10 mouse cellular contexts compared by ENCODE assay signal in the genomic region with DNA sequence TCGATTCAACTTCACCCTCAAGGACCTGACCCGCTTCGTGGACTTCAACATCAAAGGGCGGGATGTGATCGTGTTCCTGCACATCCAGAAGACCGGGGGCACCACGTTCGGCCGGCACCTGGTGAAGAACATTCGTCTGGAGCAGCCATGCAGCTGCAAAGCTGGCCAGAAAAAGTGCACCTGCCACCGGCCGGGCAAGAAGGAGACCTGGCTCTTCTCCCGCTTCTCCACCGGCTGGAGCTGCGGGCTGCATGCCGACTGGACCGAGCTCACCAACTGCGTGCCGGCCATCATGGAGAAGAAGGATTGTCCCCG. TPM values are rescaled to one million over a fixed set of nuclear protein-coding genes. Genes with fewer than 3 reads are reported as not detected.
DNase-seq lines count a peak whose midpoint lies in the region; ATAC-seq and TF ChIP-seq lines count a peak whose summit lies in the region.
"Had no signal": no experiment of that assay in that cellular context is flagged by ENCODE, and none has a peak within 500 bp of the region (broad histone marks: within the 10 kb centered on the region; RNA-seq: fewer than 3 reads in every experiment).

No protein-coding gene starts in this region.

- H3K9ac ChIP-seq in liver, postnatal 0 days (replicated peaks) = no peak overlapping the region

- WGBS in liver, postnatal 0 days (ENCODE audit: insufficient replicate concordance) = 2% methylated on average over 20 of the region's 20 CpGs

- H3K27ac ChIP-seq in liver, postnatal 0 days (ENCODE audit: low read depth) = no peak overlapping the region

- peak overlapping the region; percentile 75 for H3K4me2 ChIP-seq in liver, postnatal 0 days (ENCODE audit: low read depth, low read length)

- no peak for TF ChIP-seq CTCF in liver, postnatal 0 days (IDR thresholded peaks at IDR 0.05; ENCODE audit: low read depth)

- TF ChIP-seq EP300 in liver, postnatal 0 days (IDR thresholded peaks at IDR 0.05; ENCODE audit: low read depth) = no peak

- DNase-seq in embryo, embryonic 10.5 days (ENCODE audit: low spot score) = peak; percentile 25
- DNase-seq in embryo, embryonic 10 days (ENCODE audit: low spot score) = no peak
- peak; percentile 32 to 33 for DNase-seq in right cerebral cortex, postnatal 10 days (ENCODE audit: low spot score in 2 of 2)
- DNase-seq in right cerebral cortex, adult 2 months (ENCODE audit: low spot score in 2 of 2) = no peak
- DNase-seq in heart, postnatal 4 days = peak; percentile 6
- no peak for DNase-seq in liver, postnatal 0 days
- no peak for DNase-seq in thymus, postnatal 0 days (ENCODE audit: low spot score)
- no peak for DNase-seq in thymus, postnatal 25 days

- no peaks in the 10 kb centered on the region for H3K36me3 ChIP-seq in liver, postnatal 0 days (replicated peaks; ENCODE audit: insufficient read depth, low read length)

- no peaks in the 10 kb centered on the region for H3K4me1 ChIP-seq in liver, postnatal 0 days (ENCODE audit: insufficient read depth)

- H3K9me3 ChIP-seq in liver, postnatal 0 days (ENCODE audit: low read length) = no peaks in the 10 kb centered on the region

- no peak for ATAC-seq in liver, postnatal 0 days

- peaks cover 46% of the 10 kb centered on the region for H3K27me3 ChIP-seq in liver, postnatal 0 days (ENCODE audit: insufficient read depth, low read length)

- H3K4me3 ChIP-seq in liver, postnatal 0 days (ENCODE audit: low read depth, low read length) = peak overlapping the region; percentile 53

RNA-seq across cellular contexts. Expression of gene Hs6st3, which starts 0.6 kb away (rescaled TPM):
- total RNA-seq in heart, postnatal 4 days (2021) = under 1 TPM in 1 of 2 experiments, not detected in 1; 0.16 TPM
- polyA plus RNA-seq in liver, postnatal 0 days (2015; fragmentation: Nextera tagmentation; extraction: Ambion mirVana) = not detected in 2 replicates
- polyA plus RNA-seq in thymus, postnatal 0 days (2015; fragmentation: Nextera tagmentation; extraction: Ambion mirVana) = not detected in 2 replicates
- total RNA-seq: gastrocnemius, postnatal 36 days had no signal
- polyA plus RNA-seq: spleen, adult 2 months had no signal

RNA-seq across cellular contexts. Expression of gene Uggt2, which starts 39.5 kb away (rescaled TPM):
- 1 to 10 TPM; 5.5 to 7.9 TPM for total RNA-seq in heart, postnatal 4 days (2021)
- 1.4 and 1.7 TPM in 2 replicates for polyA plus RNA-seq in liver, postnatal 0 days (2015; fragmentation: Nextera tagmentation; extraction: Ambion mirVana)
- 2.1 and 2.4 TPM in 2 replicates for polyA plus RNA-seq in thymus, postnatal 0 days (2015; fragmentation: Nextera tagmentation; extraction: Ambion mirVana)

Comparison
In these comparisons a context has a peak if more than half of its experiments do, and no peak if none do; other contexts are left out.
1. DNase-seq: peak in embryo, embryonic 10.5 days (single experiment), right cerebral cortex, postnatal 10 days (2 of 2) and heart, postnatal 4 days (single experiment); none in embryo, embryonic 10 days (single experiment), right cerebral cortex, adult 2 months (0 of 2), liver, postnatal 0 days (single experiment), thymus, postnatal 0 days (single experiment) and thymus, postnatal 25 days (single experiment).